Mouse (Mus musculus) ES-E14 (cell line): ENCODE data around the gene Il16. TPM values are rescaled to one million over a fixed set of nuclear protein-coding genes. Genes with fewer than 3 reads are reported as not detected.

Experiments used
- DNase-seq: peaks from one replicate; pipeline ENCODE4 v3.0.0-alpha.2; 2013; ENCODE audit warnings: low read depth, low spot score
- H3K27ac ChIP-seq: 2 replicates; pipeline ENCODE4 v1.5.1; 2012; ENCODE audit warnings: low read depth, mild to moderate bottlenecking, low read length, moderate library complexity, mixed read lengths; ENCODE audit not compliant: poor library complexity, insufficient read depth, severe bottlenecking
- H3K36me3 ChIP-seq: 2 replicates; pipeline ENCODE4 v1.6.1; 2012; ENCODE audit warnings: mild to moderate bottlenecking, low read length, moderate library complexity, mixed read lengths; ENCODE audit not compliant: control insufficient read depth, poor library complexity, insufficient read depth, severe bottlenecking
- H3K4me1 ChIP-seq, 2 experiments: fragments of 150-350 bp in 1 of 2; sonication (generic) in 1 of 2; 2 replicates each; pipeline ENCODE4 v1.6.1; 2012; ENCODE audit warnings: low read length in 2 of 2, mild to moderate bottlenecking in 1 of 2, mixed read lengths in 1 of 2; ENCODE audit not compliant: control insufficient read depth in 2 of 2, insufficient read depth in 2 of 2, poor library complexity in 1 of 2
- H3K4me3 ChIP-seq, 2 experiments: fragments of 150-350 bp in 1 of 2; sonication (generic) in 1 of 2; 2 replicates each; pipeline ENCODE4 v1.5.1; 2012; ENCODE audit warnings: low read length in 2 of 2, low read depth in 1 of 2, mild to moderate bottlenecking in 1 of 2, mixed read lengths in 1 of 2; ENCODE audit not compliant: insufficient read depth in 1 of 2, poor library complexity in 1 of 2, severe bottlenecking in 1 of 2
- H3K9ac ChIP-seq: 2 replicates; pipeline ENCODE4 v1.6.1; 2012; ENCODE audit warnings: low read depth, mild to moderate bottlenecking, low read length, mixed read lengths; ENCODE audit not compliant: poor library complexity, insufficient read depth, severe bottlenecking
- H3K9me3 ChIP-seq: fragments of 150-350 bp; sonication (generic); 2 replicates; pipeline ENCODE4 v1.6.1; 2012; ENCODE audit warnings: low read depth, mild to moderate bottlenecking, low read length; ENCODE audit not compliant: control insufficient read depth, insufficient read depth
- CHD2 ChIP-seq: IDR thresholded peaks from 2 replicates; pipeline ENCODE4 v1.6.1; 2014; ENCODE audit warnings: mild to moderate bottlenecking, low read depth, low read length, inconsistent platforms
- HCFC1 ChIP-seq: IDR thresholded peaks from 2 replicates; pipeline ENCODE4 v1.6.1; 2012; ENCODE audit warnings: low read length, inconsistent platforms, borderline replicate concordance; ENCODE audit not compliant: insufficient read depth
- MAFK ChIP-seq: IDR thresholded peaks from 2 replicates; pipeline ENCODE4 v1.6.1; 2014; ENCODE audit warnings: mild to moderate bottlenecking, low read depth, low read length, inconsistent platforms; ENCODE audit not compliant: insufficient read depth
- ZC3H11A ChIP-seq: IDR thresholded peaks from 2 replicates; pipeline ENCODE4 v1.6.1; 2012; ENCODE audit warnings: low read depth, mild to moderate bottlenecking, inconsistent platforms, low read length, borderline replicate concordance
- ZNF384 ChIP-seq: IDR thresholded peaks from 2 replicates; pipeline ENCODE4 v1.6.1; 2012; ENCODE audit warnings: low read depth, low read length, inconsistent platforms
- in situ Hi-C, 2 experiments: fragments of 600-800 bp; cut with MboI; formaldehyde crosslinking; loops; one replicate each; pipeline ENCODE4 v1.15.1; 2025; ENCODE audit warnings: low sequenced_read_pairs in 2 of 2, inconsistent platforms in 1 of 2; ENCODE audit not compliant: unreplicated experiment in 2 of 2
- total RNA-seq: library from RNA; depleted of rRNA; stranded (reverse); fragments of 300-350 nt; gene quantifications from 2 replicates; pipeline ENCODE4 v1.2.3, GENCODE M21; 2012

Il16 gene
- total RNA-seq, 1 experiment = 0.36 TPM

GRCm38 (mm10) chr7:83734246-83734645, 11.3 kb downstream of the Il16 start:
- Histone ChIP-seq H3K36me3 (no peaks in the 10 kb centered on the region), H3K9me3 (no peaks in the 10 kb centered on the region), H3K9ac (no peak overlapping the region), H3K4me3 (no peak overlapping the region), H3K4me1 (no peaks in the 10 kb centered on the region), H3K27ac (no peak overlapping the region)
- TF ChIP-seq MAFK (no peak), ZNF384 (no peak), HCFC1 (no peak), CHD2 (no peak), ZC3H11A (no peak)
- no peak for DNase-seq
- in situ Hi-C loops = no loop called here

- Histone ChIP-seq H3K36me3 (no peaks in the 10 kb centered on the region), H3K4me1 (no peaks in the 10 kb centered on the region), H3K4me3 (no peak overlapping the region), H3K27ac (no peak overlapping the region), H3K9ac (no peak overlapping the region), H3K9me3 (no peaks in the 10 kb centered on the region)
- in situ Hi-C loops = no loop called here
- no peak for DNase-seq
- TF ChIP-seq MAFK (no peak), ZNF384 (no peak), ZC3H11A (no peak), CHD2 (no peak), HCFC1 (no peak)
These were observed 12.7 kb downstream of the Il16 start for GRCm38 (mm10) chr7:83732781-83733180.

GRCm38 (mm10) chr7:83731961-83732666, 13.4 kb downstream of the Il16 start:
- H3K4me3 ChIP-seq = no peak overlapping the region
- TF ChIP-seq MAFK (no peak), ZC3H11A (no peak), ZNF384 (no peak), CHD2 (no peak), HCFC1 (no peak)
- DNase-seq = no peak
- no peak overlapping the region for H3K27ac ChIP-seq
- H3K4me1 ChIP-seq = no peaks in the 10 kb centered on the region
- no peaks in the 10 kb centered on the region for H3K9me3 ChIP-seq
- H3K9ac ChIP-seq = no peak overlapping the region
- in situ Hi-C loops = no loop called here
- no peaks in the 10 kb centered on the region for H3K36me3 ChIP-seq

- TF ChIP-seq CHD2 = no peak
- no peak for TF ChIP-seq ZC3H11A
- TF ChIP-seq HCFC1 = no peak
- no peak for TF ChIP-seq ZNF384
- TF ChIP-seq MAFK = no peak
- in situ Hi-C loops = no loop called here
- Histone ChIP-seq H3K9me3 (no peaks in the 10 kb centered on the region), H3K9ac (no peak overlapping the region), H3K4me1 (no peaks in the 10 kb centered on the region), H3K36me3 (no peaks in the 10 kb centered on the region), H3K4me3 (no peak overlapping the region), H3K27ac (no peak overlapping the region)
- no peak for DNase-seq
These were observed 14.2 kb downstream of the Il16 start for GRCm38 (mm10) chr7:83731297-83731696.
